Mouse (Mus musculus) kidney, embryonic 14.5 days (tissue): ENCODE results near the gene Gm15217. TPM values are rescaled to one million over a fixed set of nuclear protein-coding genes. Genes with fewer than 3 reads are reported as not detected.

Experiments used
- ATAC-seq: fragments of 200-750 bp; cut with Nextera tagmentation; 2 replicates; pipeline ENCODE4 v1.8.0; 2017; ENCODE audit warnings: moderate number of reproducible peaks, mild to moderate bottlenecking, moderate TSS enrichment, moderate library complexity; ENCODE audit not compliant: low FRiP score, low TSS enrichment
- H3K27ac ChIP-seq: fragments of 300-500 bp; sonication (generic); 2 replicates; pipeline ENCODE4 v1.5.1; 2014; ENCODE audit warnings: low read depth, mild to moderate bottlenecking, low read length, moderate library complexity, mixed read lengths
- H3K27me3 ChIP-seq: fragments of 300-500 bp; sonication (generic); 2 replicates; pipeline ENCODE4 v1.6.1; 2014; ENCODE audit warnings: mild to moderate bottlenecking, low read length; ENCODE audit not compliant: control insufficient read depth, insufficient read depth
- H3K36me3 ChIP-seq: fragments of 300-500 bp; sonication (generic); 2 replicates; pipeline ENCODE4 v1.6.1; 2014; ENCODE audit warnings: low read length, mixed read lengths; ENCODE audit not compliant: control insufficient read depth, insufficient read depth
- H3K4me1 ChIP-seq: fragments of 300-500 bp; sonication (generic); 2 replicates; pipeline ENCODE4 v1.6.1; 2014; ENCODE audit warnings: low read length, mixed read lengths; ENCODE audit not compliant: control insufficient read depth, insufficient read depth
- H3K4me2 ChIP-seq: fragments of 300-500 bp; sonication (generic); replicated peaks from 2 replicates; pipeline ENCODE4 v1.6.1; 2014; ENCODE audit warnings: low read depth, mild to moderate bottlenecking, low read length
- H3K4me3 ChIP-seq: fragments of 300-500 bp; sonication (generic); 2 replicates; pipeline ENCODE4 v1.5.1; 2014; ENCODE audit warnings: mild to moderate bottlenecking, low read length
- H3K9ac ChIP-seq: fragments of 300-500 bp; sonication (generic); 2 replicates; pipeline ENCODE4 v1.6.1; 2014; ENCODE audit warnings: low read depth, mild to moderate bottlenecking, low read length, moderate library complexity
- H3K9me3 ChIP-seq: fragments of 300-500 bp; sonication (generic); 2 replicates; pipeline ENCODE4 v1.6.1; 2016; ENCODE audit warnings: low read length; ENCODE audit not compliant: control insufficient read depth
- WGBS: fragments of 180-500 bp; shearing (Covaris S2); extraction: QIAGEN DNeasy Blood & Tissue Kit; methylation state at CpG from one replicate; pipeline ENCODE4 v1.1.7; 2014; 5-methylcytosine and 5-hydroxymethylcytosine counted together
- polyA plus RNA-seq: library from polyadenylated mRNA; unstranded; fragments of >200 nt; fragmentation: Nextera tagmentation; extraction: Ambion mirVana; gene quantifications from 2 replicates; pipeline ENCODE4 v1.2.1, GENCODE M21; 2014

Gm15217 gene
- not detected in 2 replicates for polyA plus RNA-seq

DNA sequence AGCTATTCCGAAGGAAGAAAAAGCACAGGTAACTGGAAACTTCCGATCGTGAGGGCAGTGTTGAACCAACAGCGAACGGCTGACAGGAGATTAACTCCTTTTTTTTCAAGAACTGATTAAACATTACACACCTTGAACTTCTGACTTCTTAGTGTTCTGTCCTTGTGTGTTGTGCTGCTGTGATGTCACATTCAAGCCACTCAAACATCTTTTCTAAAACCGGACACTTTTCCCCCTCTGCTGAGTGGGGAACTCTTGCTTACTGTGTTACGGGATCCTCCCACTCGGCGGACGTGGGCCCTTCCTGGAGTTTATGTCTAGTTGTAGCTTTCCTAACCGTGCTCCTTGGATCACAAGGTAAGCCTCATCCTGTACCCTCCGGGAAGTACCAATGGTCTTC lies at the start of gene Gm15217:
TSS of gene Gm15217 (plus strand) at position 130 of the 400 bp plus-strand sequence.
- Histone ChIP-seq H3K4me3 (peak within 1 kb of the TSS; percentile 17; the same call in 1 of the 2 replicates), H3K36me3 (peaks cover 15% of the 10 kb centered on the region; the same call in 1 of the 2 replicates), H3K9me3 (no peaks in the 10 kb centered on the region), H3K27me3 (no peaks in the 10 kb centered on the region), H3K4me2 (peak within 1 kb of the TSS; percentile 58), H3K27ac (no peak within 1 kb of the TSS), H3K9ac (peak within 1 kb of the TSS; percentile 48), H3K4me1 (0 out of 2 replicates have a peak, but pooled peaks cover 5% of the 10 kb centered on the region)
- no peak for ATAC-seq
- WGBS, result 57% methylated on average over 12 of the region's 12 CpGs

DNA sequence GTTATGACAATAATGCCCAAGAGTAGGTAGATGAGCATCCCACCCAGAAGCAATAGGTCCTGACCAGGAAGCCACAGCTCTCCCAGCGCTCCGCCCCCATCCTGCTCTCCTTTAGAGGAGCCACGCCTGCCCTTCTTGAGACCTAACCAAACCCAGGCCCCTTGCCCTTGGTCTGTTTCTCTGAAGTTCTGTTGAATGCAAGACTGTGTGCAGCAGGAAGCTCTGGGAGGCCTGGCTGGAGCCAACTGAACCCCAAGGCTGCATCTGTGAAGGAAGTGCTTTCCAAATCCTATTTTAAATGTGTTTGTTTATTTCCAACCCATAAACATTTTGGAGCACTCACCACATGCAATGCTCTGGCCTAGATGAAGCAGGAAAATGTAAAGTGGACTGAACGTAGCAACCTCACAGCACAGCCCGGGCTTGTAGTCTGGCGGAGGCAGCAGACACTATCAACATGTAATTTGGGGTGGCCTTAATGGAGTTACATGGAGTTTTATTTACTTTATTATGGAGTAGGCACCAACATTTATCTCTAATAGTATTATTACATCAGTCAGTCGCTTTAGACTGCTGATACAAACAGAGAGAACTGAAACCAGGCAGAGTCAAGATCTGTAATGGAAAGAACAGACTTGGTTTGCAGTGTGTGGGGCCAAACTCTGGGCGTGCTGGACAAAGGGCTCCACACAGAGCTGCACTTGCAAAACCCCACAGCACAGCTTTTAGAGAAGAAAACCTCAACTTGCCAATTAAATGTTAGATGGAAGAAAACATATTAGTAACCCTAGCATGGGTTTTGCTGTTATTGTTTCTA lies 45.6 kb upstream of the Gm15217 start:
- Histone ChIP-seq H3K4me3 (no peak overlapping the region), H3K9ac (no peak overlapping the region), H3K36me3 (no peaks in the 10 kb centered on the region), H3K4me1 (no peaks in the 10 kb centered on the region), H3K27me3 (no peaks in the 10 kb centered on the region), H3K9me3 (no peaks in the 10 kb centered on the region), H3K4me2 (no peak overlapping the region), H3K27ac (no peak overlapping the region)
- no peak for ATAC-seq
- WGBS, result 84% methylated on average over 8 of the region's 8 CpGs

DNA sequence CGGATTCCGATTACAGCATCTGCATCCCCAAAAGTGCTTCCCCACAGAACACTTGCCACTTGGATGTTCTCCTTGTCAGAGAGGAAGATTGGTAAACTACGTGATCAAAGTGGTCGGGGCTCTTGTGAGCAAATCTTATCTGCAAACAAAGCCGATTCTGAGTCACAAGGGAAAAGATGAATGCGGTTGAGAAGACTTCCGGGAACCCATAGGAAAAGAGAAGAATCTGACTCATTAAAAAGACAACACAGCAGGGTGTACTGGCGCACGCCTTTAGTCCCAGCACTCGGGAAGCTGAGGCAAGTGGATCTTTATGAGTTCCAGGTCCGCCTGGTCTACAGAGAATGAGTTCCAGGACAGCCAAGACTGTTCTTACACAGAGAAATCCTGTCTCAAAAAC lies 40.4 kb upstream of the Gm15217 start:
- Histone ChIP-seq H3K4me1 (no peaks in the 10 kb centered on the region), H3K27ac (no peak overlapping the region), H3K4me3 (no peak overlapping the region), H3K4me2 (no peak overlapping the region), H3K9ac (no peak overlapping the region), H3K27me3 (no peaks in the 10 kb centered on the region), H3K9me3 (no peaks in the 10 kb centered on the region), H3K36me3 (no peaks in the 10 kb centered on the region)
- no peak for ATAC-seq
- 93% methylated on average over 11 of the region's 11 CpGs for WGBS

DNA sequence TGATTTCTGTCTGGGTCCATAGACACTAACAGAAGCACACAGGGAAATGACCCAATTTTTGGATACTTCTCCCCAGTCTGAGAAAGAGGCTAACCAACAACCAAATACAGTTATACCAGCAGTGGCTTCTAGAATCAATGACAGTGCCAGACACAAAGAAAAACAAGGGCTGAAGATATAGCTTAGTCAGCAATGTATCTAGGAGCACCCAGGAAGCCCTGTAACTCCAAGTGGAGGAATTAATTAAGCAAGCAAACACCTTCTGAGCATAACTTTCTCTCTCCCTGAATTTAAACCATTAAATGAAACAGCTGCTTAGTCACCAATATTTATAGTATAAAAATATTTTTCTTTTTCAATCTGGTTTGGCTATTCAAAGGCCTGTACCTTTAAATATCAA lies 34.5 kb upstream of the Gm15217 start:
- Histone ChIP-seq H3K4me1 (no peaks in the 10 kb centered on the region), H3K9ac (no peak overlapping the region), H3K27ac (no peak overlapping the region), H3K4me2 (no peak overlapping the region), H3K27me3 (no peaks in the 10 kb centered on the region), H3K9me3 (peaks cover 6% of the 10 kb centered on the region; the same call in 1 of the 2 replicates), H3K4me3 (no peak overlapping the region), H3K36me3 (no peaks in the 10 kb centered on the region)
- no peak for ATAC-seq

DNA sequence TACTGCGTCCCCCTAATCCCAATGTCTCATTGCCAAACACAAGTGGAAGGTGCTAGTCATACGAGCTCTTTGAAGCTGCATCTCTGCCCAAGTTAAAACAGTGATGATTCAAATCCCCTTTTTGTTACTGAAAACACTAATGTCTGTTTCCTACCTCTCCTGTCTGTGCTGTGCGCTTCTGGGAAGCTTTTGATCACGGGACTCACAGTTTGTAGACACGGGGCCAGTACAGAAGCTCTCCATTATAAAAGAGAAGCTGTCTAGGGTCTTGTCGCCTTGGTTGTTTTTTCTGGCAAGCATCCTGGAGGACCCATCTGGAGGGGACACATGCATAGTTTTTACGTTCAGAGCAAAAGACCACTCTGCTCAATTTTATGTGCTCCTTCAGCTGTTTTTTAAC lies 21.9 kb upstream of the Gm15217 start:
- Histone ChIP-seq H3K27ac (no peak overlapping the region), H3K36me3 (no peaks in the 10 kb centered on the region), H3K4me1 (no peaks in the 10 kb centered on the region), H3K9me3 (no peaks in the 10 kb centered on the region), H3K9ac (no peak overlapping the region), H3K4me3 (no peak overlapping the region), H3K27me3 (no peaks in the 10 kb centered on the region), H3K4me2 (no peak overlapping the region)
- no peak for ATAC-seq
- 54% methylated on average over 7 of the region's 7 CpGs for WGBS

DNA sequence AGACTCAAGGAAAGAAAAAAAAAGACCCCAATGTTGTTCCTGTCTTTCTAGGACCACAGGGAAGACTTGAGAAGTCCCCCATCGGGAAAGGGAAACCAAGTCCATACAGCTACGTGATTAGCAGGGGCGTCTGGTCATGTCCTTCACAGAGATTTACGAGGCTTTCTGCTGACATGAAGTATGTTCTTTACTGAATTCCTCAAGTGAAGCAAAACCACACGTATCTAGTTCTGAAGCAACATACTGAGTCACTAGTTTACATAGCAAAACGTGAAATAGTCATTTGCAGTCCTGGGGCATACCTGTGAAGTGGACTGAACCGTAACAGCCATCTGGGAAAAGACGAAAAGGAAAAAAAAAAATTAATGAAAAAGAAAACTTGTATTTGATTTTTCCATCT lies 21.5 kb upstream of the Gm15217 start:
- Histone ChIP-seq H3K9me3 (no peaks in the 10 kb centered on the region), H3K27ac (no peak overlapping the region), H3K36me3 (no peaks in the 10 kb centered on the region), H3K4me2 (no peak overlapping the region), H3K4me1 (no peaks in the 10 kb centered on the region), H3K27me3 (no peaks in the 10 kb centered on the region), H3K9ac (no peak overlapping the region), H3K4me3 (no peak overlapping the region)
- no peak for ATAC-seq
- WGBS, result 52% methylated on average over 8 of the region's 8 CpGs

DNA sequence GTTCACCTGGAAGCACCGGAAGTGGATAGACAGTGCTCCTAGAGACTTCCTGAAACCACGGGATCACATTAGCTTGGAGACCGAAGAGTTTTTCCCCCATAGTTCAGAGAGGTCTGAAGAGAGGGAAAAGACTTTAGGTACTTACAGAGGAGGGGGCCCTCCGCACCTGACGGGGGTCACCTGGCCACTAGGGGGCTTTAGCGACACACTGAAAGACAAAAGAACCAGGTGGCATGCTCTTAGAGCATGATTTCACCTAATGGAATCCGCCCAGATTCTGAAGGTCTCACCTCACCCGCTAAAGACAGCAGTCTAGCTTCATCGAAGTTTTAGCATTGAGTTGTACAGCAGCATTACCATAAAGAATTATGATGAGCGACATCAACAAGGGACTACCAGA lies 16.0 kb upstream of the Gm15217 start:
- H3K27me3 ChIP-seq, result no peaks in the 10 kb centered on the region
- no peak overlapping the region for H3K9ac ChIP-seq
- no peak overlapping the region for H3K4me2 ChIP-seq
- no peaks in the 10 kb centered on the region for H3K9me3 ChIP-seq
- 46% methylated on average over 10 of the region's 10 CpGs for WGBS
- H3K4me1 ChIP-seq, result no peaks in the 10 kb centered on the region
- no peak overlapping the region for H3K27ac ChIP-seq
- no peak overlapping the region for H3K4me3 ChIP-seq
- ATAC-seq, result no peak
- H3K36me3 ChIP-seq, result no peaks in the 10 kb centered on the region

DNA sequence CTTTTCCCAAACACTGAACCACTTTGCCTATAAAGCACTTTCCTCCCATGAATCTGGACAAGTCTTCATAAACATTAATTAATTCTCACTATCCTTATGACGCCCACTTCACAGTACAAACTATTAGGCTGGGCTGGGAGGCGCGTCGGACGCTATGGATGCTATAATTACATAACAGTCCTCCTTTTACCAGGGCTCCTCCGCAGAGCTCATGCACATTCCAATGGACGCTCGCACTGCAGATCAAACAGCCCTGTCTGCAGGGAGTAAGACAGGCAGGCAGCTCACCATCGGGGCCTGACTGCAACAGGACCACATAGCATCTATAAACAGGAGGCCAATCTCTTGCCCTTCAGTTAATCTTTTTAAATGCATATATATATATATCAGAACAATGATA lies 6.8 kb upstream of the Gm15217 start:
- no peak overlapping the region for H3K27ac ChIP-seq
- 33% methylated on average over 9 of the region's 9 CpGs for WGBS
- H3K4me3 ChIP-seq, result no peak overlapping the region
- H3K36me3 ChIP-seq, result no peaks in the 10 kb centered on the region
- no peak for ATAC-seq
- no peak overlapping the region for H3K4me2 ChIP-seq
- H3K9ac ChIP-seq, result no peak overlapping the region
- no peaks in the 10 kb centered on the region for H3K4me1 ChIP-seq
- H3K27me3 ChIP-seq, result no peaks in the 10 kb centered on the region
- no peaks in the 10 kb centered on the region for H3K9me3 ChIP-seq

DNA sequence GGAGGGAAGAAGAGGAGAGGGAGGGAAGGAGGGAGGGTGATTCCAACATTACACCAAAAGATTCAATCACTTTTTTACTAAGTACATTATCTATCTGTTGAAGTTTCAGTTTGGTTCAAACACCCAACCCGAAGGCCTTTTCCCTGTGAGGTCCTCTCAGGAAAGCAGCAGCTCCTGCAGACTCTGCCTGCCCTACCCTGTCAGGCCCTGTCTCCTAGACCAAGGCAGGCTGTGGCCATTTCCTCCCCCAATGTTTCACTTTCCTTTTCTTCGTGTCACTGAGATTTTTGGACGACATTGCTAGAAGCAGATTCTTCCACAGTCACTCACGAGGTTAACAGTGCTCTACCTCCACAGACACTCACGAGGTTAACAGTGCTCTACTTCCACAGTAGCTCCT lies 3.4 kb upstream of the Gm15217 start:
- 0 out of 2 replicates have a peak, but pooled peaks cover 5% of the 10 kb centered on the region for H3K4me1 ChIP-seq
- no peak overlapping the region for H3K4me2 ChIP-seq
- 73% methylated on average over 5 of the region's 5 CpGs for WGBS
- ATAC-seq, result no peak
- H3K36me3 ChIP-seq, result no peaks in the 10 kb centered on the region
- no peak overlapping the region for H3K9ac ChIP-seq
- no peaks in the 10 kb centered on the region for H3K27me3 ChIP-seq
- no peaks in the 10 kb centered on the region for H3K9me3 ChIP-seq
- H3K4me3 ChIP-seq, result no peak overlapping the region
- no peak overlapping the region for H3K27ac ChIP-seq
